Mouse (Mus musculus) ovary, postnatal 36 days (tissue): ENCODE results near the gene Tjp1.

Experiments
- DNase-seq: peaks from one replicate; pipeline ENCODE4 v3.0.0; 2022; ENCODE audit warnings: low spot score, mixed read lengths

The Tjp1 gene

DNA sequence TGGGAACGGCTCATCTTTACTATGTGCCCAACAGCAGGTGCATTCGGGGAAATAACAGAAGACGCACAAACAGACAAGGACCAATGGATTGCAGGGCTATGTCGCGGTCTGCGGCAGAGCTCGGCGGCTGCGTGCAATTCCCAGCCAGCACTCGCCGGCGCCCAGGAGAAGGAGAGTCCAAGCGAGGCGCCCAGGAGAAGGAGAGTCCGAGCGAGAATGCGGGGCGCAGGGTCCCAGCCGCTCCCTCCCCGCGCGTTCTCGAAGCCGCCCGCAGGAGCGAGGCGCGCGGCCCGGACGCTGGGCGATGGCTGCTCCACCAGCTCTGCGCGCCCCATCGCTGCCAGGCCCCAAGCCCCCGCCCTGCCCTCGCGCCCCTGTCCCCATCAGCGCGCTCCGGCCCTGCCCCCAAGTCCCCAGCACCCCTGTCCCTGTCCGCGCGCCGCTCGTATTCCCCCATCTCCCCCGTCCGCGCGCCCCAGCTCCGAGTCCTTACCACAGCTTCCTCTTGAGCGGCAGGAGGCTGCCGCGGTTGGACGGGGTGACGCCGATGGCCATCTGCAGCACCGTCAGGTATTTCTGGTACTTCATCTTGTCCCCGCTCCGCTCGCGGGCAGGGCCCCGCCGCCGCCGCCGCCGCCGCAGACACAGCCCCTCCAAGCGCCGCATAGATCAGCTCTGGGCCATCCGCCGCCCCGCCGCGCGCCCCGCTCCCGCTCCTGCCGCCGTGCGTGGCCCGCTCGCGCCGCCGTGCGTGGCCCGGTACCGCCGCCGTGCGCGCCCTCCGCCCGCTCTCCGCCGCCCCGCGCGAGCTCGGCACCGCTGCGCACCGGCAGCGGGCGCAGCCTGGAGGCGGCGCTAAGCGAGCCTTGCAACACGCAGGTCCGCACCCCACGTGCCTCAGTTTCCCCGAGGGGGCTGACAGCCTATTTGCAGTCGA lies at the start of gene Tjp1:
Tjp1 (minus strand) TSS at position 711 of the 937 bp plus-strand sequence.
- DNase-seq: peak; percentile 8

DNA sequence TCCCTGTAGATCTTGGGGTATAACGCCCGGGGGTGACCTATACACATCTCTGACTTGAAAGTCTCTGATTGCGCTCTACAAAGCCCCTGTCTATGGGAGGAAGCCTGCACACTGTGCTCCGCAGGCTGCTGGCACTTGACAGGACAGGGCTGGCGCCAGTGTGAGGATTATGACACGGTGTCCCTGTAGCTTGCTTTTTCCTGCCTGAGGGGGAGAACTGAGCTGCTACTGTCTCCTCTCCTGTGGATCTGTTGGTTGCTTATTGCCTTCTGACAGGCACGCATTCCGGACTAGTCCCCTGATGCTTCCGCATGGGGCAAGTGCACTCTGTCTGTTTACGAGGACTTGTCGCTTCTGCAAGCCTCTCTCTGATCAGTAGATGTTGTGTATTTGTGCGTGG lies 49.5 kb upstream of the Tjp1 start:
- DNase-seq: no peak

DNA sequence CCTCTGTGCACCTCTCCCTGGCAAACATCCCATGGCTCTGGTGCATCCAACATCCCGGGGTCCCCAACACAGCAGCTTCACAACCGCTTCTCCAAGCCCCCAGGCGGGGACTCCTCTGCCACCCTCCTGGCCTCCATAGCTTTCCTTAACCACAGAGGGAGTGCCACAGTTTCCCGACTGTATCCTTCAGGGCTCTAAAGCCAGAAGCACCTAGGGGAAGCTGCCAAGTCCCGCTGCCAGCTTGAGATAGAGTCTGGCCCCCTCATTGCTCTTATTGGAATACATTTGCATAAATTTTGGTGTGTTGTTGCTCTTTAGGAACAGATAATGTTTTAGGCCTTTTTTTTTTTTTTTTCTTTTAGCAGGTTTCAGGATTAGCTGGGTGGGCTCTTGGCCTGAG lies 45.1 kb upstream of the Tjp1 start:
- DNase-seq: no peak

DNA sequence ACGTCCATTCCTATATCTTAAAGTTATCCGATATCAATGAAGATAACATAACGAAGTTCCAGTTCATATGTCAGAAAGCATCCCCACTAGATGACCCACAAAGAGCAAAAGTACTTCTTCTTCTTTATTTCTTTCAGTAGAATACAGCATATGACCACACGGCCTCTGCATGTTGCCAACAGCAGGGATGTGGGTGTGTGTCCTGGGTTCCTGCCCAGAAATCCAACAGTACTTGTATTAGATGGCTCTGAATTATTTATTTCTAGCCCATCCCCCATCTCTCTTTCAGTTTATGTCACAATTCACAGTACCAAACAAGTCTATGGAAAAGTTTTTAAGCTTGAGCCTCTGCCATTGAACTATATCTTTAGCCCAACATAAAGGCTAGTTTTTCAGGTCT lies 43.1 kb upstream of the Tjp1 start:
- DNase-seq: no peak

DNA sequence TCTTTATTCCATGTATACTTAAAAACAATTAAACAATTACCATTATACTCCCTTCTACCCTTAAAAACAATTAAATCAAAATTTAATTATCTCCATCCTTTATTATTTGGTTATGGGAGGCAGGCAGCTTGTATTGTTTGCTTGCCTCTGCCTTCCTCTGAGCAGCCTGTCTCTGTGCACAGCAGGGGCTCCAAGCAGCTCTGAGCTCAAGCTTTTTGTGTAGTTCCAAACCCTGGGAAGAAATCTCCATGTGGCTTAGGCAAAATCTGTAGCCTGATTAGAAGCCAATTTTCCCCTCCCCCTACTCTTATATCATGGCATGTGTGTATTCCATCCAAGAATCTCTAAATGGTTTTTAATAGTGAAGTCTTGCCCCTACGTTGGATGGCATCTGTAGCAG lies 28.4 kb upstream of the Tjp1 start:
- no peak for DNase-seq

DNA sequence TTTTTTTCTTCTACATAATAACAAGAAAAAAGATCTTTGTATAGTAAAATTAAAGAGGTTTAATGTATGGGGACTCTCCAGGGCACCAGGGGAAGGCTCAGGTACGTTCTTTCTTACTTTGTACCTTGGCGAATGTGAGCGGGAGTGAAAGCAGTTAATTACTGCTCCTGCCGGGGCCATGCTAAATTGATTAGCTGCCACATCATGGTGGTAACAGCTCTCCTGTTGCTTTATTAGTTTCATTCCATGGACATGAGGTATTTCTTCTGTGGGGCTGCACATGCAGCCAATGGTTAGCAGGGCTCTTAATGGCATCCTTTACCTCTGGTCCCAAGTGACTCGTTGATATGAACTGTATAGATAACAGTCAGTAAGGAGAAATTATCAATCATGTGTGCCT lies 18.2 kb upstream of the Tjp1 start:
- DNase-seq: no peak

DNA sequence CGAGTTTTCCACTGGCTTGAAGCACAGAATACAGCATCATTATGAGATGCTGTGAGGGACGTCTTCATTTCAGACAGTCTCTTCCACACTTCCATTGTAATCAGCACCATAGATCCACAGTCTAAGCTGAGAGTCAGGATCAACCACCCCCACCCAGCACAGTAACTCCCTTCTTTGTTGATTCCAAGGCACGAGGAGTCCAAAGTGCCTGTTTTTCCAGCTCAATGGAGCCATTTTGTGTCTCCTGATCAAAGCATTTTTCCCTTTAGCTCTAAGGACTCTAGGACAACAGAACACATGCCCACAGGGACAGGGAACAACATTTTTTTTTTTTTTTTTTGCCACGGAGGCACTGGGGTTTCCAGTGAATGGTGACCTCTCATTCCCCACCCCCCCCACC lies 5.1 kb upstream of the Tjp1 start:
- DNase-seq: no peak

DNA sequence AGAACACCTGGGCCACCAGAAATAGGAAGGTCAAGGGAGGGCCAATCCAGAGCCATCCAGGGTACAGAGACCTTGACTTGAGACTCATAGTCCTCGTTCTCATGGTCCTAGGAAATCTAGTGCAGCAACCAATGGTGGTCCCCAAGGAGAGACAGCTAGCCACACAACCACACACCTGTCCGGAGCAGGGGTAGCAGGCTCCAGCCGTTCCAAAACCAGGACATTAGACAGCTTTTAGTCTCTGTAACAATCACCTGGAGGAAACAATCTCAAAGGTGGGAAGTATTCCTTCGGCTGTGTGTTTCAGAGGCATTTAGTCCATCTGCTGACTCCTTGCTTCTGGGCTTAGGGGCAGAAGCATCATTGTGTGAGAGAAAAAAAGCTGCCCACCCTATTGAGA lies 4.5 kb downstream of the Tjp1 start:
- no peak for DNase-seq

DNA sequence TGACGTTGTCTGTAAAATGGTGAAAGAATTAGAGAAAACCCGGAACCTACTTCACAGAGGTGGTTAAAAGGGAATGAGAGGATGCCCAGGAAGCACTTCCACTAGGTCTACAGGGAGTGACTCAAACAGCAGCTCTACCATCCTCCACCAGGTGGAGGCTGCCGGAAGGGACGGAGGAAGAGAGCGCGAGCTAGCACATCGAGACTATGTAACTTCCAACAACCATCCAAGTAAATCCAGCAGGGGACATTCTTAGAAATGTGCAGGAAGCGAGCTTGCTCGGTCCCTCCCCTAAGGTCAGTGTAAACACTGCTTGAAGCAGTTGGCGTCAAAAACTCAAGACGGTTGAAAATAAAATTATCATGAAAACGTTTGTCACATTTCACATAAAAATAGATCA lies 5.1 kb downstream of the Tjp1 start:
- DNase-seq: no peak

DNA sequence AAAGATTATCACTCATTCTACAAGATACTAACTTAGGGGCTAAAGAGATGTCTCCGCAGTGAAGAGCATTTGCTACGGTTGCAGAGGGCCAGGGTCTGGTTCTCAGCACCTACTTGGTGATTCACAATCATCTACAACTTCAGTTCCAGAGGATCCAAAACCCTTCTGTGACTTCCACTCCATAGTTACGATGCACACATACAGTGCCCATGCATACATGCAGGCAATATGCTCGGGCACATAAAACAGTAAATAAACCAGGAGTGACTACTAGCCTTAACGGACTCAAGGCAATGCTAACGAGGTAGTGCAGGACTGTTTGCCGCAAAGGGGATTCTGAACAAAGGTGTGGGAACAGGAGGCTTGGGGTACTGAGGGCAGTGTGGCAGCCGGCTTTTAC lies 7.0 kb downstream of the Tjp1 start:
- no peak for DNase-seq

DNA sequence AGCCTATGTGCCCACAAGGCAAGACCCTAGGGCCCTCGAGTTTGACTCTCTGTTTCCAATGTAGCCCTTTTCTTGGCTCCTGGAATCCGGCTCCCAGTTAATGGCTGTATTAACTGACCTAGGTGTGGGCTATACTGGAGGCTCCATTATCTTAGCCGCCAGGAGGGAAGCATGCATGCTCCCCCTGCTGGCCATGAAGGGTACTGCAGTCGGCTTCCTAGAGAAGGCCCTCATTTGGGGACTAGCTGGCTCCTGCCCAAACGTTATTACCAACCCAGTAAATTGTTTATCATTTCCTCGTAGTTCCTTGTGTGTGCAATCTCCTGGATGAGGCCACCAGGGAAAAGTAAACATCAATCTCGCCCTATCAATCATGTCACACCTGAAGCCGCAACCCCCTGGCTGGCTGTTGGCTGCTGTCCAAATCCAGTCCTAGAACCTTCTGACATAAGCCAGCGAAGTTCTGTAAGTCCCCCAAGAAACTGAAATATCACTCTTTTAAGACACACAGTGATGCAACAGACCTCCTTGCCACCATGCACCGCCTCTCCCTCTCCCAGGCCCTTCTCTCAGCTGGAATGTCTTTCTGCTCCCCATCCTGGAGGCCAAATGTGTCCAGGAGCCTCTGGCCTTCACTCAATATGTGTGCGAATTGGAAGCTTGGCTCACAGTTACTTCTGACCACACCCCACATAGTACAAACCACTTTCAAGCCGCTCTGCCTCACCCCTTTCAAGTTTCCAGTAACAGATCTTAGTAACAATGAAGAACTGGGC lies 7.6 kb downstream of the Tjp1 start:
- peak; percentile 71 for DNase-seq

DNA sequence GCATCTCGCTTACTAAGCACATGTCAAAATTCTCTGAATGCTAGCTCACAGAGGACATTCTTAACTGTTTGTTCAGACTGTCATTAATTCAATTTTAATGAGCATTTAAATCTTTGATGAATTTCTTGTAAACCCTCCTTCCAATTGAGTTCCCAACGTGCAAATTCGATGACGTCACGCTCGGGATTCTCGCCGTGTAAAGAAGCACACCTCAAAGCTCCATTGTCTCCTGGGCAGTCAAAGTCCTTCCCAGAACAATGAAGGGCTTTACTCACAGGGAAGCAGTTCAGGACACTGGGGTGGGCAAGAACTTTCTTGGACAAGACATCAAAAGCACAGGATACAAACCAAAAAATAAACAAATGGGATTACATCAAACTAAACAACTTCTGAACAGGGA lies 10.7 kb downstream of the Tjp1 start:
- DNase-seq: no peak

DNA sequence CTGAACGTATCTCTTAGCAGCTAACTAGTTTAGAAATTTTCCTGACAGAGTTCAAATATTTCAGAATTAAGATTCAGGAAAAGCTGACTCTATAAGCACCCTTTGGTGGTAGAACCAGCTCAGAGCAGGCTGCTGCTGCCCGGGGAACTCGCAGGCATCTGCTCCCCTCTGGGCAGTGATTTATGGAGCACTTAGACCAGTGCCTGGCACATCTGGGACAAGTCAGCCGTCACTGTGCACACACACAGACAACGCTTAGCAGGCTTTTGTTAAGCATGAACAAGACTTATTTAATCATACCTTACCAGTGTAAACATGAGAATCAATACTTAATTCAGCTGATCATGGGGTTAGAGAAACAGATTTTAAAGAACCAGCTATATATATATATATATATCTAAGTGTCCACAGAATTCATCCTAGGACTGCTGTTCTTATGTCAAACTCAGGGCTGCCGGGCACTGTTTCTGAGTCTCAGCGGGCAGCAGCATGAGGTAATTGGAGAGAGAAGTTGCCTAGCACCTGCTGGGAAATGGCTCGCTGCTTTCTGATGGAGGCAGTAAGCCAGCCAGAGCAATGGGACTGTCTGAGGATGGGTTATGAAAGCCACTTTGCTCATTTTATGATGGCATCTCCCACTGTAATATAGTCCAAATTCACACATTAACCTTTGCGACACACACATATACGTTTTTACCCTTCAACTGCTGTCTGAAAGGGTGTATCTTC lies 14.0 kb downstream of the Tjp1 start:
- no peak for DNase-seq

DNA sequence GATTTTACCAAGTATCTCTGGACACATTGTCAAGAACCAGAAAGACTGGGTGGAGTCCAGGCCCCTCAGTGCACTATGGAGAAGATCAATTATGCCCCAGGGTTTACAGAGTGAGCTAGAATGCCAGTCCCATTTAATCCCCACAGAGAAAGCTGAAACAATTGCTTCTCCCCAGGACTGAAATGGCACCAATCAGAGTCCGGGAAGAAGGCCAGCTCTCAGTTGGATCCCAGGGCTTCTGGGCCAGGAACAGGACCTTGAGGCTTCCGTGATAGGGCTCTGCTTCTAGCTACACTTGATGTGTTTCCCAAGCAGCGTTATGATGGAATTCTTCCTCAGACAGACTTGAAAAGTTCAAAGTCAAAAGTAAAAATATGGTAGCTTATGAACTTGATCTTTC lies 18.2 kb downstream of the Tjp1 start:
- peak; percentile 49 for DNase-seq

DNA sequence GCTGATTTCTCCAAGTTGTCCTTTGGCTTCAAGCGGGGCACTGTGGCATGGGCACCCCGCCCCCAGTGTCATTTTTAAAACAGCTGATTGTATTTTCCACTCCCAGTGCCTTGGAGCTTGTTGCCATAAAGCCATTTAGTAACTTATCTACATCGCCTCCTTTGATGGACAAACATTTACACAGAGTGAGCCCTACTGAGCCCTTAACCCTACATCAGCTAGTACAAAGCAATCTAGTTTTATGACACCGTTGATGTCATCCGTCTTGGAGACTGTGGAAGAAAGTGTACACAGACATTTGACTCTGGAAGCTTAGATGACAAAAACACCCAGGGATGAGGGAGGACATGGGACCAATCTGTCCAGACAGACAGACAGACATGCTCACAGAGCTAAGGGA lies 20.2 kb downstream of the Tjp1 start:
- DNase-seq: no peak

DNA sequence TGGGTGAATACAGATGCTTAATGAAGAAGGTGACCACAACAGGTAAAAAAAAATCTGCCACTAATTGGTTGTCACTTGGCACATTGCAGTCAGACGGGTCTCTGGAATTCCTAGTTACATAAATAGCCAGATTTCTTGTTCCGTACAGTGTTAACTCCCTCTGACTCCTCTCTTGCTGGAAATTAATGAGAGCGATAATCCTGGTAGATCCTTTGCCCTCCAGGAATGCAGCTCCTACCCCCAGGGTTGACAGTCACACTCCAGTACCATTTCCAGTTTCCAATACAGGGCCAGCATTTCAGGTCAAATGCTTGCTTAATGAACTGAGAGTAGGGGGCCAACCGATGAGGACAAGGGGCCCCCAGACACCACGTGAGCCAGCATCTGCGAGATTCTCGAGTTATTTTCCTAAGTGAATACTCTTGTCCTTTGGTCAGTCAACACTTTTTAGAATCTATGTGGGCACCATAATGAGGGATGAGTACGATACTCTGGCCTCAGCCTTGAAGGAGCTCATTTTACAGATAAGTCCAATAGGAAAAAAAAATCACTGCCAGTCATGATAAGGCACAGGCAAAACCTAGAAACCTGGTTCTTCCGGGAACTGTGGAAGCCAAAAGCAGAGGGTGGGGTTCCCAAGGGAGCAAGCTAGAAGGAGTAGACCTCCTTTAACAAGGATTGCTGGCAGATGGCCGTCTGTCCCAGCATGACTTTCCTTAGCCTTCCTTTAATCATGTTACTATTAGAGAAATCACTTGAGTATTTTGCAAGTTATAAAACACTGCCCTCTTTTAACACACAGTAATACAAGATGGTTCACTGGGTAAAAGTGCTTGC lies 24.9 kb downstream of the Tjp1 start:
- DNase-seq: no peak

DNA sequence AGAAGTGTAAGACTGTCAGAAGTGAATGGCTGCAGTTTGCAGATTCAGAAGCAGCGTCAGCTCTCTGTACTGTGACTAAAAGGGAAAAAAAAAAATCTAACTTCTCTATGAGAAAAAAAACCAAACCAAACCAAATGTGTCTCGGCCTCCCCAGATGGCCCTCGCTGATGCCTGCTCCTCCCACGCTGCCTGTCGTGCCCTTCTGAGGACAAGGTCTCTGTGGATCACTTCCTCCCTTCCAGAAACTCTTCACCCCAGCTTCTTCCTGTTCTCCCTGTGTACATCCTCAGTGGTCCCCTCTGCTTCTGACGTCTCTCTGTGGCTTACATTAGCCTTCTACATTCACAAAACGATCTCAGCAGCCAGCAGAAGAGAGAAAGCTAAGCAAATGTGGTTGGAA lies 26.8 kb downstream of the Tjp1 start:
- DNase-seq: no peak

DNA sequence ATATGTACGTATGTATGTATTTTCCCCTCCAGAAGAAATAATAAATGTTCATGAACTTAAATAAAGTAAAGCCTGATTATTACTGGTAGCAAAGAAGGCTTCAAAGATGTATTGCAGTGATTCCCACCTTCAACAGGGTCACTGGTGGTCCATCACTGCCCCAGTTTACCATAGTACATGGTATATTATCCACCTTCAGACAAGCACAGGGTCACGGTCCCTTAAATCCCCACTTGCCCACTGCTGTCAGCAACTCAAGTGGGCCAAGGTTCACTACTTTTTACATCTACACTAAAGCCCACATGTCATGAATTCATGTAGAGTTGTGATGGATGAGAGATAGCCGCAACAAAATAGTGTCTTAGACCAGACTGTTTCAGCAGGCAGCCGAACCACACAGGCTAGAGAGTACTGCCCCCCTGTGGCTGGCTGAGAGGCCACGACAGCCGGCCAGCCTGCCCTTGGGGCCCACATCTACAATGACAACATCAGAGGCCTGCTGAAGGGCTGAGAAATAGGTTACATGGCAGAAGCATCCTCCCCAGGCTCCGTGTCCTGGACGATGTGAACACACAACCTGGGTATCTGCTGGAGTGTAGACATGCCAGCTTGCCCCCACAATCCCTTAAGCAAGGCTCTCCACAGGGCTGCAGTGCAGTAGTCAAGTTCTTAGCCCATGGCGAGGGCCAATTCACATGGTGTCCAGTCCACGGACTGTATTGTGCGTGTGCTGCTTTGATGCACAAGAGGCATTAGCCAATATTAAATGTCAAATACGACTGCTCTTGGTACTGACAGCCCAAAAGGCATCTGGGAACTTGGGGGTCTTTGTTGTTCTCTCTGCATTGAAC lies 29.6 kb downstream of the Tjp1 start:
- DNase-seq: peak; percentile 83

DNA sequence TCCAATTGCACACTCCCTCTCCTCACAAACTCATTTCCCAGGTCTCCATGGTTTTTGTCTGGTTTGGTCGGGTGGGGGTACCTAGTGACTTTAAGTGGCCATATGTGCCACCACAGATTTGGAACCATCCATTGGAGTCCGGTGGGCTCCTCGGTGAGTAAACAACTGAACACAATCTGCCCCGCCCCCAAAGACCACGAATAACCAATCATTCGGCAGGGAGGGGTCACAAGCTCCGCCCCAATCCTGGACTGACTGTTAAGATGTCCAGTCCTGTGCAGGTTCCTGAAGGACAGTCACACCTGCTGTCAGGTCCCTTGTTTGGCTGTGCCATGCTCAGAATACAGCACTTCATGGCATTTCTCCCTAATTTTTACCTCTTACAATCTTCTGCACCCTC lies 37.1 kb downstream of the Tjp1 start:
- no peak for DNase-seq

DNA sequence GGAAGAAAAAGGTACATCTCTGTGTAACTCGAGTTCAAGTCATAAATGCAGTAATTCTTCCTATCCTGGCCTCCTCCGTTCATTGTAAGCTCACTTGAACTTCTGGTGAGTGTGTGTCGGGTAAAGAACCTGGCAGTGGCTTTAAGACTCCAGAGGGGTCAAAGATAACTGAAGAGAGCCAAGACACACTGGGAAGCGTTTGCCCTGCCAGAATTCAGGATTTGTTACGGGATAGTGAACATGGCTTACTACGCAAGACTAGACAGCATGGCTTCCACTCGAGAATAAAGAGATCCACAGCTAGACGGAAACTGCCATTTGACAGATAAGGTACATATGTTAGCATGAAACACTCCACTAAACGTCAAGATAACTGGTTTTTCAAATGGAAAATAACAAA lies 37.8 kb downstream of the Tjp1 start:
- DNase-seq: no peak

DNA sequence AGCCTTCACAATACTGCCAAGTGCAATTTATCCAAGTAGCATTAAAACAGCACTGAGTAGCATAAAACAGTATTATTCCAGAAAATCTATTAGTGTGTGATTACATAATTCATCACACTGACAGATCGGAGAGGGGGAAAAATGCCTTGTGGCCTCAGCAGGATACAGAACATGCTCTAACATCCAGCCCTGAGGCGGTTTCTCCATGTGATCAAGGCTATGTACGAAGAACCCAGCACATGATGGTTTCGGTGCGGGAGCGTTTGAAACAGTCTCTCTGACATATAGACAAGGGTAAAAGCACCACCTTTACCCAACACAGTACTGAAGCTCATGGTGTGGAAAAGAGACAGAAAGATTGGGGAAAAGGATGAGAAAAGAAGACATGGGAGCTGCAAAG lies 38.4 kb downstream of the Tjp1 start:
- no peak for DNase-seq
